Mouse (Mus musculus): Measurements from ENCODE around the gene Ttc9.

GRCm38 (mm10) chr12:81691177-81691730 lies 60.2 kb downstream of the Ttc9 start:
- TF ChIP-seq CTCF (conservative IDR thresholded peaks at IDR 0.05; ENCODE audit: insufficient read depth, insufficient read length, low read depth, low read length) (no peak), POLR2A (IDR thresholded peaks at IDR 0.05; ENCODE audit: low read depth, low read length) (no peak)
